Mouse (Mus musculus) testis, adult 10 weeks (tissue): ENCODE measurements around the gene Hsd3b6. TPM values are rescaled to one million over a fixed set of nuclear protein-coding genes. Genes with fewer than 3 reads are reported as not detected.

ENCODE experiments used
- polyA plus RNA-seq: library from polyadenylated mRNA; stranded (reverse); fragments of 350-450 nt; fragmentation: Illumina TruSeq; extraction: RNeasy Lipid Tissue Mini Kit (QIAGEN cat#74804); gene quantifications from one replicate; pipeline ENCODE4 v1.2.3, GENCODE M21; 2014; ENCODE audit warnings: low read depth, low replicate concordance

The Hsd3b6 gene
- 127 TPM for polyA plus RNA-seq

GRCm38 (mm10) chr3:98814101-98814670 is at the start of gene Hsd3b6:
Gene Hsd3b6, minus strand, starts transcription at chr3:98814443.

GRCm38 (mm10) chr3:98859576-98859975 is 45.3 kb upstream of the Hsd3b6 start, which contains the start of gene Hsd3b1:
Gene Hsd3b1, minus strand, starts transcription at chr3:98859794.

Other genes with a start within 250 kb of the Hsd3b6 start
- gene Gm10681, start 225.6 kb downstream of the Hsd3b6 start, polyA plus RNA-seq: 0.18 TPM
- gene Hsd3b5, start 184.2 kb downstream of the Hsd3b6 start, polyA plus RNA-seq: not detected
- gene Hsd3b2, start 89.9 kb downstream of the Hsd3b6 start, polyA plus RNA-seq: not detected
- not detected for gene Hsd3b3, start 51.3 kb downstream of the Hsd3b6 start, polyA plus RNA-seq
- gene Hsd3b1, start 45.4 kb upstream of the Hsd3b6 start, polyA plus RNA-seq: 89.6 TPM
- 6.0 TPM for gene Hao2, start 78.8 kb upstream of the Hsd3b6 start, polyA plus RNA-seq